Mouse (Mus musculus) liver, adult 2 months (tissue): Measurements from ENCODE around the gene Smarca5. TPM values are rescaled to one million over a fixed set of nuclear protein-coding genes. Genes with fewer than 3 reads are reported as not detected.
"Not testable (repeated sequence)": the region's sequence is repeated elsewhere in the genome, so short reads cannot be mapped to it uniquely, and the experiment has no call there.

Experiments used
- DNase-seq: peaks from one replicate; pipeline ENCODE4 v3.0.0-alpha.2; 2011; ENCODE audit warnings: low read depth, low spot score; ENCODE audit errors: extremely low read depth
- H3K27ac ChIP-seq: fragments of 200-500 bp; replicated peaks from 2 replicates; pipeline ENCODE4 v1.5.1; 2012; ENCODE audit warnings: low read depth, mild to moderate bottlenecking, control low read depth, inconsistent platforms, low read length; ENCODE audit not compliant: insufficient read depth
- H3K27me3 ChIP-seq: fragments of 200-500 bp; 2 replicates; pipeline ENCODE4 v1.6.1; 2012; ENCODE audit warnings: mild to moderate bottlenecking, moderate library complexity, low read length, inconsistent platforms; ENCODE audit not compliant: control insufficient read depth, insufficient read depth
- H3K36me3 ChIP-seq: fragments of 200-500 bp; 2 replicates; pipeline ENCODE4 v1.6.1; 2012; ENCODE audit warnings: low read length, inconsistent platforms; ENCODE audit not compliant: control insufficient read depth, insufficient read depth
- H3K4me1 ChIP-seq: fragments of 200-500 bp; 2 replicates; pipeline ENCODE4 v1.6.1; 2011; ENCODE audit warnings: low read length; ENCODE audit not compliant: control insufficient read depth, insufficient read depth
- H3K4me3 ChIP-seq: fragments of 200-500 bp; 2 replicates; pipeline ENCODE4 v1.5.1; 2011; ENCODE audit warnings: low read depth, mild to moderate bottlenecking, control low read depth, low read length, moderate library complexity; ENCODE audit not compliant: insufficient read depth
- H3K79me2 ChIP-seq: fragments of 200-500 bp; 2 replicates; pipeline ENCODE4 v1.6.1; 2012; ENCODE audit warnings: inconsistent platforms, mild to moderate bottlenecking, low read length, moderate library complexity; ENCODE audit not compliant: control insufficient read depth, insufficient read depth
- H3K9ac ChIP-seq: fragments of 200-500 bp; 2 replicates; pipeline ENCODE4 v1.6.1; 2012; ENCODE audit warnings: low read depth, mild to moderate bottlenecking, control low read depth, inconsistent platforms, low read length
- CTCF ChIP-seq: fragments of 200-500 bp; IDR thresholded peaks from 2 replicates; pipeline ENCODE4 v1.5.1; 2011; ENCODE audit warnings: low read depth, low read length, control low read depth
- POLR2A ChIP-seq: fragments of 200-500 bp; IDR thresholded peaks from 2 replicates; pipeline ENCODE4 v1.6.1; 2011; ENCODE audit warnings: low read length, control low read depth; ENCODE audit not compliant: insufficient read depth; ENCODE audit errors: extremely low read depth
- WGBS: fragments of 180-500 bp; shearing (Covaris S2); methylation state at CpG from one replicate; pipeline ENCODE4 v1.1.7; 2018; 5-methylcytosine and 5-hydroxymethylcytosine counted together
- polyA plus RNA-seq: library from polyadenylated mRNA; depleted of rRNA; stranded (reverse); fragments of >200 nt; gene quantifications from 2 replicates; pipeline ENCODE4 v1.2.3, GENCODE M21; 2012; rRNA removed
- total RNA-seq: library from RNA; depleted of rRNA; stranded (reverse); fragments of >200 nt; gene quantifications from 2 replicates; pipeline ENCODE4 v1.2.3, GENCODE M21; 2014; rRNA removed

Gene Smarca5
- total RNA-seq (16.5 and 18.6 TPM in 2 replicates), polyA plus RNA-seq (3.3 and 3.4 TPM in 2 replicates)

DNA sequence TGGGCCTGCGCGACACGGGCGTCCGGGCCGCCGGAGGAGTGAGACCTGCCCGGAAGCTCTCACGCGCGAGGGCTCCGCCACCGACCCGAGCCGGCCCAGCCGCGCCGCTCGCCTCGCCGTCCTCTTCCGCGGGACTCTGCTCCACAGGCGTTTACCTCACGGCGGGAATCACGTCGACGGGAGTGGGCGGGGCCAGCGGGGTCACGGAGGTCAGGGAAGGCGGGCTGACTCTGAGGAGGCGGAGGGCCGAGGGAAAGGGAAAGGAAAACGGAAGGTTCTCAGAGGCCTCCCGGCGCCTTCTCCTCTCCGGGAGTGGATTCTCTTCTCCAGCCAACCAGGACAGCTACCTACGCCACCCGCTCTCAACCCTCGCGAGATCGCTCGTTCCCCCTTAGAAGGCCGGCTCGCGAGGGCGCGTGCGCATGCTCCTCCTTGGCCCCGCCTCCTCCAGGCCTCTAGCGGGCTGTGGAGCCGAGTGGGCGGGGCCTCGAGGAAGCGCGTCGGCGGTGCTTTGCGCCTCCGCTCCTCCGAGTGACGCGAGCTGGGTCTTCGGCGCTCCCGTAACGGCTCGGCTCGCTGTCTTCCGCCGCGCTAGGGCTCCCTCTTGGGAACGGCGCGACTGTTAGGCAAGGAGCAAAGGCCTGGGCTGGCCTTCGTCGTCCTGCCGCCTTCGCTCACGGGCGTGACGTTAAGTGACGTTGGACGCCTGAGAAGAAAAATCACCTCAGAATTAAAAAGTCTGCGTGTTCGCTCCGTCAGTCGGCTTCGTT is at the start of gene Smarca5:
Gene Smarca5 (minus strand): TSS at position 343 of the 770 bp plus-strand sequence.
- H3K27ac ChIP-seq = peak within 1 kb of the TSS; percentile 90
- H3K9ac ChIP-seq = peak within 1 kb of the TSS; percentile 98
- peak; percentile 48 for TF ChIP-seq POLR2A
- DNase-seq = peak; percentile 78
- not testable (repeated sequence) for H3K4me1 ChIP-seq, H3K27me3 ChIP-seq, H3K79me2 ChIP-seq, H3K36me3 ChIP-seq
- WGBS = 1% methylated on average over 90 of the region's 91 CpGs
- peak within 1 kb of the TSS; percentile 99 for H3K4me3 ChIP-seq

DNA sequence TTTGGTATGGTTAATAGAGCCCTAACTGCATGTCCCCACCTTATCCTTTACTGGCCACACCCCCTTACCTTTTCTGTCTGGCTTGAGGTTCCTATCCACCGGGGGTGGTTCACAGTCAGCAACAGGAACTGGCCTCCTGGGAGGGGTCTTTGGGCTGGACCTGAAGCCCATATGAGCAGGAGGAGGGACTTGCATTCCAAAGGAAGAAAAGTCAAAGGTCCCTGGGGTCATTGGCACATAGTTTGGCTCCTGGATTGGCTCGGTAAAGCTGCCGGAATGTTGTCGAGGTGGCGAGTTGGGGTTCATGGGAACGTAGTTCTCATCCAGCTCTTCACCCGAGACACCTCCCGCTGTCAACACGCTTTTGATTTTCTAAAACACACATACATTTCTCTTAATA is 45.3 kb upstream of the Smarca5 start:
- Histone ChIP-seq H3K27me3 (no peaks in the 10 kb centered on the region), H3K4me1 (no peaks in the 10 kb centered on the region), H3K36me3 (peaks cover 31% of the 10 kb centered on the region; the same call in 1 of the 2 replicates), H3K27ac (no peak overlapping the region), H3K79me2 (no peaks in the 10 kb centered on the region), H3K9ac (no peak overlapping the region), H3K4me3 (no peak overlapping the region)
- TF ChIP-seq POLR2A (no peak), CTCF (no peak)
- no peak for DNase-seq
- 80% methylated on average over 9 of the region's 9 CpGs for WGBS

DNA sequence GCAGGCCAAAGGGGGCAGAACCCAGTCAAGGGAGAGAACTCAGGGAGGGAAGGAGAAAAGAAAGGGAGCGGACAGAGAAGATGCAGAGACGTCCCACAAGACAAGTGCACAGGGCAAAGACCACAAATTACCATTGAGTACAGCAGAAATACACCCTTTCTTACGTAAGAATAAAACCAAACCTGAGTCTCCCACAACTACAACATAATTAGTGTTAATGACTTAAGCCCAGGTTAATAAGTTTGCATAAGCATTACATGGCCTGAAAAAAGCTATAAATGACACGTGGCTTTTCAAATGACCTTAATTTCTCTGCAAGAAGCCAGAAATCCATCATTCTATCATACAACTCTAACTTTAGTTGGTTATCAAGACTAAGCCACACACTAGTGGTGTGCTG is 44.0 kb upstream of the Smarca5 start:
- H3K36me3 ChIP-seq = peaks cover 26% of the 10 kb centered on the region; the same call in 1 of the 2 replicates
- H3K4me1 ChIP-seq = no peaks in the 10 kb centered on the region
- no peak for TF ChIP-seq CTCF
- no peak for TF ChIP-seq POLR2A
- H3K79me2 ChIP-seq = no peaks in the 10 kb centered on the region
- 94% methylated on average over 4 of the region's 4 CpGs for WGBS
- no peak overlapping the region for H3K27ac ChIP-seq
- no peaks in the 10 kb centered on the region for H3K27me3 ChIP-seq
- H3K9ac ChIP-seq = no peak overlapping the region
- no peak overlapping the region for H3K4me3 ChIP-seq
- DNase-seq = no peak

GRCm38 (mm10) chr8:80781338-80781737 is 42.0 kb upstream of the Smarca5 start:
- WGBS = 41% methylated on average over 10 of the region's 10 CpGs
- Histone ChIP-seq H3K27ac (no peak overlapping the region), H3K4me1 (0 out of 2 replicates have a peak, but pooled peaks cover 1% of the 10 kb centered on the region), H3K9ac (no peak overlapping the region), H3K4me3 (no peak overlapping the region), H3K79me2 (no peaks in the 10 kb centered on the region), H3K36me3 (peaks cover 18% of the 10 kb centered on the region; the same call in 1 of the 2 replicates), H3K27me3 (no peaks in the 10 kb centered on the region)
- TF ChIP-seq POLR2A (no peak), CTCF (no peak)
- DNase-seq = no peak

- H3K36me3 ChIP-seq = peaks cover 20% of the 10 kb centered on the region
- no peak for TF ChIP-seq CTCF
- 75% methylated on average over 4 of the region's 4 CpGs for WGBS
Observed at GRCm38 (mm10) chr8:80780271-80780670, 41.0 kb upstream of the Smarca5 start.

GRCm38 (mm10) chr8:80776436-80776835 is 37.1 kb upstream of the Smarca5 start:
- Histone ChIP-seq H3K4me1 (0 out of 2 replicates have a peak, but pooled peaks cover 1% of the 10 kb centered on the region), H3K9ac (no peak overlapping the region), H3K79me2 (no peaks in the 10 kb centered on the region), H3K4me3 (no peak overlapping the region), H3K36me3 (peaks cover 21% of the 10 kb centered on the region), H3K27me3 (no peaks in the 10 kb centered on the region), H3K27ac (no peak overlapping the region)
- DNase-seq = no peak
- 69% methylated on average over 8 of the region's 8 CpGs for WGBS
- no peak for TF ChIP-seq CTCF
- no peak for TF ChIP-seq POLR2A

More at GRCm38 (mm10) chr8:80780271-80780670, 41.0 kb upstream of the Smarca5 start:
- no peaks in the 10 kb centered on the region for H3K27me3 ChIP-seq
- H3K27ac ChIP-seq = no peak overlapping the region
- H3K4me3 ChIP-seq = no peak overlapping the region
- 0 out of 2 replicates have a peak, but pooled peaks cover 1% of the 10 kb centered on the region for H3K4me1 ChIP-seq
- H3K9ac ChIP-seq = no peak overlapping the region
- H3K79me2 ChIP-seq = no peaks in the 10 kb centered on the region
- no peak for DNase-seq
